Mouse (Mus musculus): ENCODE data around the gene Mras. TPM values are rescaled to one million over a fixed set of nuclear protein-coding genes. Genes with fewer than 3 reads are reported as not detected.

The Mras gene
- polyA plus RNA-seq (2014; fragmentation: Illumina TruSeq; extraction: RNeasy Lipid Tissue Mini Kit (QIAGEN cat#74804); ENCODE audit: low read depth, low replicate concordance): 18.5 TPM

DNA sequence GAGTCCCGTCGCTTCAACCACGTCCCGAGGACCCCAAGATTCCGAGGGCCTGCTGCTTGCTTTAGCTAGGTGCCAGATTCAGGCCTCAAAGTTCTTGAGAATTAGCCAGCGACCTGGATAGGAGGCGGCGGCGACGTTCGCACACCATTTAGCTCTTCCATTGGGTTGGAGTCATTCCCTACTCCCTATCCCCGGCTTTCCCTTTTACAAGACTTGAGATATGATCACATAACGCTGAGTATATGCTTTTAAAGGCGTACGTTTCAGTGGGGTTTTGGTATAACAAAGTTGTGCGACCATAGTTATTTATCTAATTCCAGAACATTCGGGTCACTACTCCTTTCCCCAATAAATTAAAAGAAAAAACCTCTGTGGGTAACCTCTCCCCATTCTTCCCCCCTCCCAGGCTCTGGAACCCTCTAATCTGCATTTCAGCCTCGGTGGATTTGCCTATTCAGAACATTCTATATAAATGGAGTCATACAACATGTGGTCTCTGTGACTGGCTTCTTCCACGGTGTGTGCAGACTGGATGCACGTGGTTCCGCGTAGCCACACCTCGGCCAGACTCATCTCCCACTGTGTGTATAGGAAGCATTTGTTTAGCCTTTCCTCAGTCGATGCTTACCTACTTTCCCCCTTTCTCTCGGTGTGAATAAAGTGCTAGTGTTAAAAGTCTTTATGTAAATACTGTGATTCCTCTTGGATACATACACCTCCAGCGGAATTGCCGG lies at the start of gene Mras:
Gene Mras (minus strand): TSS at position 351 of the 734 bp plus-strand sequence.

DNA sequence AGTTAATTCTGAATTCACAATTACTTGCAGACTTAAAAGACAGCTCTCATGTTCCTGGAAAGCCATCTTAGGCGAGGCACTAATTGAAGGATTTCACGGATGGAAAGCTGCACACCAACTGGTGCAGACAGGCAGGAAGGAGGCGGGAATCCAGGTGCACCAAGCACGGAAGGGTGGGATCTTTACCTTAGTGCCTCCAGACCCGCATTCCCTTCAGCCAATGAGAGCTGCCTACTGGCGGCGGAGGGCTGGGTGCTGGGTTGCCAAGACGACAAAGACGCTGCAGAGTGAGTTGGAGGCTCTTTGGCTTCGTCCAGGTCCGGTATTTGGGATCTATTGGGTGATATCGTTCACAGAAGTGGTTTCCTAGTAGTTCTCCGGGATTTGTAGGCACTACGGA lies 14.0 kb upstream of the Mras start, which contains the start of gene Nme9:
Gene Nme9 (plus strand): TSS at position 315 of the 400 bp plus-strand sequence.

GRCm38 (mm10) chr9:99357921-99358692 lies 79.1 kb downstream of the Mras start, which contains the start of gene Esyt3:
Gene Esyt3 (minus strand): TSS chr9:99358557.

Other genes with a start within 250 kb of the Mras start
- not detected for gene Faiml, start 200.1 kb downstream of the Mras start, polyA plus RNA-seq (2014; fragmentation: Illumina TruSeq; extraction: RNeasy Lipid Tissue Mini Kit (QIAGEN cat#74804); ENCODE audit: low read depth, low replicate concordance)
- gene Cep70, start 194.0 kb downstream of the Mras start, polyA plus RNA-seq (2014; fragmentation: Illumina TruSeq; extraction: RNeasy Lipid Tissue Mini Kit (QIAGEN cat#74804); ENCODE audit: low read depth, low replicate concordance): 26.6 TPM
- gene Esyt3, start 78.8 kb downstream of the Mras start, polyA plus RNA-seq (2014; fragmentation: Illumina TruSeq; extraction: RNeasy Lipid Tissue Mini Kit (QIAGEN cat#74804); ENCODE audit: low read depth, low replicate concordance): 14.6 TPM
- gene Nme9, start 14.1 kb upstream of the Mras start, polyA plus RNA-seq (2014; fragmentation: Illumina TruSeq; extraction: RNeasy Lipid Tissue Mini Kit (QIAGEN cat#74804); ENCODE audit: low read depth, low replicate concordance): 4.7 TPM
- gene Armc8, start 131.5 kb upstream of the Mras start, polyA plus RNA-seq (2014; fragmentation: Illumina TruSeq; extraction: RNeasy Lipid Tissue Mini Kit (QIAGEN cat#74804); ENCODE audit: low read depth, low replicate concordance): 15.8 TPM
- 9.4 TPM for gene Dbr1, start 138.4 kb upstream of the Mras start, polyA plus RNA-seq (2014; fragmentation: Illumina TruSeq; extraction: RNeasy Lipid Tissue Mini Kit (QIAGEN cat#74804); ENCODE audit: low read depth, low replicate concordance)
- not detected for gene A4gnt, start 175.1 kb upstream of the Mras start, polyA plus RNA-seq (2014; fragmentation: Illumina TruSeq; extraction: RNeasy Lipid Tissue Mini Kit (QIAGEN cat#74804); ENCODE audit: low read depth, low replicate concordance)
- 5.3 TPM for gene Dzip1l, start 192.1 kb upstream of the Mras start, polyA plus RNA-seq (2014; fragmentation: Illumina TruSeq; extraction: RNeasy Lipid Tissue Mini Kit (QIAGEN cat#74804); ENCODE audit: low read depth, low replicate concordance)